Mouse (Mus musculus) E14TG2a.4 (cell line): Measurements from ENCODE around the gene Arid3c.
"Not testable (repeated sequence)": the region's sequence is repeated elsewhere in the genome, so short reads cannot be mapped to it uniquely, and the experiment has no call there.

Experiments
- CTCF ChIP-seq: conservative IDR thresholded peaks from 2 replicates; pipeline ENCODE4 v1.5.1; 2014; ENCODE audit warnings: low read length
- POU5F1 ChIP-seq: IDR thresholded peaks from 2 replicates; pipeline ENCODE4 v1.6.1; 2014; ENCODE audit warnings: low read length, borderline replicate concordance

GRCm38 (mm10) chr4:41700224-41700623 is 30.7 kb downstream of the Arid3c start:
- not testable (repeated sequence) for TF ChIP-seq CTCF, POU5F1
